Mouse (Mus musculus) forebrain, postnatal 0 days (tissue): ENCODE measurements around the gene Vsig10. TPM values are rescaled to one million over a fixed set of nuclear protein-coding genes. Genes with fewer than 3 reads are reported as not detected.

ENCODE experiments used
- ATAC-seq: fragments of 200-750 bp; cut with Nextera tagmentation; 2 replicates; pipeline ENCODE4 v1.8.0; 2017; ENCODE audit warnings: mild to moderate bottlenecking, moderate library complexity
- DNase-seq: peaks from one replicate; pipeline ENCODE4 v3.0.0-alpha.2; 2015
- H3K27ac ChIP-seq: fragments of 300-500 bp; sonication (generic); 2 replicates; pipeline ENCODE4 v1.5.1; 2014; ENCODE audit warnings: low read depth, mild to moderate bottlenecking, antibody characterized with exemption, low read length, moderate library complexity, mixed read lengths
- H3K27me3 ChIP-seq: fragments of 300-500 bp; sonication (generic); 2 replicates; pipeline ENCODE4 v1.6.1; 2014; ENCODE audit warnings: mild to moderate bottlenecking, low read length, mixed read lengths; ENCODE audit not compliant: insufficient read depth
- H3K36me3 ChIP-seq: fragments of 300-500 bp; sonication (generic); 2 replicates; pipeline ENCODE4 v1.6.1; 2014; ENCODE audit warnings: mild to moderate bottlenecking, moderate library complexity; ENCODE audit not compliant: insufficient read depth
- H3K4me1 ChIP-seq: fragments of 300-500 bp; sonication (generic); 2 replicates; pipeline ENCODE4 v1.6.1; 2014; ENCODE audit warnings: antibody characterized with exemption; ENCODE audit not compliant: insufficient read depth
- H3K4me2 ChIP-seq: fragments of 300-500 bp; sonication (generic); 2 replicates; pipeline ENCODE4 v1.6.1; 2014; ENCODE audit warnings: low read depth, mild to moderate bottlenecking, moderate library complexity
- H3K4me3 ChIP-seq: fragments of 300-500 bp; sonication (generic); 2 replicates; pipeline ENCODE4 v1.5.1; 2014; ENCODE audit warnings: low read depth, low read length, mixed read lengths
- H3K9ac ChIP-seq: fragments of 300-500 bp; sonication (generic); 2 replicates; pipeline ENCODE4 v1.6.1; 2014; ENCODE audit warnings: mild to moderate bottlenecking
- H3K9me3 ChIP-seq: fragments of 300-500 bp; sonication (generic); 2 replicates; pipeline ENCODE4 v1.6.1; 2016; ENCODE audit warnings: low read length
- CTCF ChIP-seq: sonication (generic); IDR thresholded peaks from 2 replicates; pipeline ENCODE4 v1.5.1; 2016; ENCODE audit warnings: antibody characterized with exemption, control low read depth, low read depth
- WGBS: fragments of 180-500 bp; shearing (Covaris S2); extraction: QIAGEN DNeasy Blood & Tissue Kit; methylation state at CpG from one replicate; pipeline ENCODE4 v1.1.7; 2014; 5-methylcytosine and 5-hydroxymethylcytosine counted together
- polyA plus RNA-seq: library from polyadenylated mRNA; unstranded; fragments of >200 nt; fragmentation: Nextera tagmentation; extraction: Ambion mirVana; gene quantifications from 2 replicates; pipeline ENCODE4 v1.2.1, GENCODE M21; 2015
- total RNA-seq: library from RNA; depleted of rRNA; stranded (reverse); fragments of >200 nt; gene quantifications from 2 replicates; pipeline ENCODE4 v1.2.3, GENCODE M21; 2014

The Vsig10 gene
- total and polyA plus RNA-seq, 2 experiments from 2014 or later = 1.0 to 1.4 TPM

GRCm38 (mm10) chr5:117302899-117303298, 16.0 kb upstream of the Vsig10 start:
- DNase-seq (no peak), ATAC-seq (no peak)
- Histone ChIP-seq H3K4me3 (no peak overlapping the region), H3K9ac (no peak overlapping the region), H3K4me1 (no peaks in the 10 kb centered on the region), H3K27ac (no peak overlapping the region), H3K9me3 (no peaks in the 10 kb centered on the region), H3K36me3 (no peaks in the 10 kb centered on the region), H3K27me3 (no peaks in the 10 kb centered on the region), H3K4me2 (no peak overlapping the region)
- no peak for TF ChIP-seq CTCF
- 74% methylated on average over 3 of the region's 3 CpGs for WGBS

GRCm38 (mm10) chr5:117303691-117304579, 14.9 kb upstream of the Vsig10 start:
- no peak overlapping the region for H3K27ac ChIP-seq
- TF ChIP-seq CTCF = no peak
- H3K27me3 ChIP-seq = no peaks in the 10 kb centered on the region
- H3K4me1 ChIP-seq = no peaks in the 10 kb centered on the region
- H3K9me3 ChIP-seq = no peaks in the 10 kb centered on the region
- H3K4me2 ChIP-seq = no peak overlapping the region
- H3K36me3 ChIP-seq = no peaks in the 10 kb centered on the region
- ATAC-seq = no peak
- WGBS = 52% methylated on average over 18 of the region's 18 CpGs
- H3K9ac ChIP-seq = no peak overlapping the region
- H3K4me3 ChIP-seq = no peak overlapping the region
- DNase-seq = no peak

- 70% methylated on average over 7 of the region's 7 CpGs for WGBS
These were observed 13.9 kb upstream of the Vsig10 start for GRCm38 (mm10) chr5:117304947-117305346.

GRCm38 (mm10) chr5:117305754-117306153, 13.1 kb upstream of the Vsig10 start:
- H3K4me2 ChIP-seq = no peak overlapping the region
- 89% methylated on average over 5 of the region's 5 CpGs for WGBS
- H3K9ac ChIP-seq = no peak overlapping the region
- H3K4me1 ChIP-seq = no peaks in the 10 kb centered on the region
- no peaks in the 10 kb centered on the region for H3K9me3 ChIP-seq
- no peak overlapping the region for H3K4me3 ChIP-seq
- no peak for DNase-seq
- ATAC-seq = no peak
- no peaks in the 10 kb centered on the region for H3K36me3 ChIP-seq
- H3K27me3 ChIP-seq = no peaks in the 10 kb centered on the region
- H3K27ac ChIP-seq = no peak overlapping the region
- no peak for TF ChIP-seq CTCF

More at GRCm38 (mm10) chr5:117304947-117305346, 13.9 kb upstream of the Vsig10 start:
- Histone ChIP-seq H3K27ac (no peak overlapping the region), H3K4me3 (no peak overlapping the region), H3K27me3 (no peaks in the 10 kb centered on the region), H3K4me1 (no peaks in the 10 kb centered on the region), H3K36me3 (no peaks in the 10 kb centered on the region), H3K9ac (no peak overlapping the region), H3K4me2 (no peak overlapping the region), H3K9me3 (no peaks in the 10 kb centered on the region)
- ATAC-seq (no peak), DNase-seq (peak; percentile 72)
- TF ChIP-seq CTCF = peak; percentile 64

GRCm38 (mm10) chr5:117306826-117307225, 12.1 kb upstream of the Vsig10 start:
- ATAC-seq (no peak), DNase-seq (no peak)
- no peak overlapping the region for H3K4me3 ChIP-seq
- H3K36me3 ChIP-seq = no peaks in the 10 kb centered on the region
- 0 out of 2 replicates have a peak, but pooled peaks have one; percentile 7 for TF ChIP-seq CTCF
- H3K9ac ChIP-seq = no peak overlapping the region
- no peaks in the 10 kb centered on the region for H3K27me3 ChIP-seq
- H3K9me3 ChIP-seq = no peaks in the 10 kb centered on the region
- no peak overlapping the region for H3K4me2 ChIP-seq
- no peak overlapping the region for H3K27ac ChIP-seq
- 87% methylated on average over 2 of the region's 2 CpGs for WGBS
- H3K4me1 ChIP-seq = no peaks in the 10 kb centered on the region

GRCm38 (mm10) chr5:117307699-117308098, 11.2 kb upstream of the Vsig10 start:
- 39% methylated on average over 11 of the region's 11 CpGs for WGBS
- Histone ChIP-seq H3K4me1 (no peaks in the 10 kb centered on the region), H3K9me3 (no peaks in the 10 kb centered on the region), H3K4me3 (no peak overlapping the region), H3K27me3 (no peaks in the 10 kb centered on the region), H3K27ac (no peak overlapping the region), H3K36me3 (no peaks in the 10 kb centered on the region), H3K9ac (no peak overlapping the region), H3K4me2 (no peak overlapping the region)
- ATAC-seq (no peak), DNase-seq (peak; percentile 35)
- TF ChIP-seq CTCF = peak; percentile 58

GRCm38 (mm10) chr5:117313420-117313819, 5.5 kb upstream of the Vsig10 start:
- H3K9me3 ChIP-seq = no peaks in the 10 kb centered on the region
- no peaks in the 10 kb centered on the region for H3K4me1 ChIP-seq
- no peak overlapping the region for H3K9ac ChIP-seq
- no peaks in the 10 kb centered on the region for H3K36me3 ChIP-seq
- H3K4me3 ChIP-seq = no peak overlapping the region
- no peak overlapping the region for H3K27ac ChIP-seq
- H3K27me3 ChIP-seq = no peaks in the 10 kb centered on the region
- ATAC-seq = no peak
- no peak for DNase-seq
- 32% methylated on average over 14 of the region's 14 CpGs for WGBS
- no peak for TF ChIP-seq CTCF
- no peak overlapping the region for H3K4me2 ChIP-seq
